9 mouse cellular contexts compared by ENCODE assay signal in genomic region chr1:96801595-96801994, GRCm38 (mm10).
DNase-seq lines count a peak whose midpoint lies in the region; ATAC-seq and TF ChIP-seq lines count a peak whose summit lies in the region.
"Had no signal": no experiment of that assay in that cellular context is flagged by ENCODE, and none has a peak within 500 bp of the region (broad histone marks: within the 10 kb centered on the region; RNA-seq: fewer than 3 reads in every experiment).

No protein-coding gene starts in this region.

- no peak overlapping the region for H3K4me3 ChIP-seq in lung, adult 2 months (replicated peaks; ENCODE audit: extremely low read depth, low read depth, low read length)
- H3K4me3 ChIP-seq: erythroblast, embryonic 14.5 days had no signal

- DNase-seq in cerebellum, postnatal 10 days: peak; percentile 5 to 60
- no peak for DNase-seq in cerebellum, adult 9-11 months
- no peak for DNase-seq in lung, adult 2 months
- DNase-seq in lung, adult 18-20 months: no peak
- peak; percentile 33 for DNase-seq in embryo, embryonic 9.5 days (ENCODE audit: extremely low spot score)
- DNase-seq in retina, postnatal 1 day: peak; percentile 57
- no peak for DNase-seq in urinary bladder, postnatal 36 days (ENCODE audit: low spot score in 2 of 2)

- H3K4me1 ChIP-seq in lung, adult 2 months (ENCODE audit: control insufficient read depth, insufficient read depth, low read length): no peaks in the 10 kb centered on the region

- TF ChIP-seq CTCF in lung, adult 2 months (IDR thresholded peaks at IDR 0.05; ENCODE audit: insufficient read depth, low read length): peak; percentile 7; the same call in 1 of the 2 replicates

- no peak for ATAC-seq in monocyte, adult 5-6 weeks (replicated peaks; ENCODE audit: insufficient number of reproducible peaks, low FRiP score, low TSS enrichment, poor library complexity, severe bottlenecking)

- no peak for TF ChIP-seq POLR2A in lung, adult 2 months (IDR thresholded peaks at IDR 0.05; ENCODE audit: borderline replicate concordance, extremely low read depth, low read depth, low read length)

Comparison
In these comparisons a context has a peak if more than half of its experiments do, and no peak if none do; other contexts are left out.
1. DNase-seq: peak in cerebellum, postnatal 10 days (2 of 2), embryo, embryonic 9.5 days (single experiment) and retina, postnatal 1 day (single experiment); none in cerebellum, adult 9-11 months (single experiment), lung, adult 2 months (single experiment), lung, adult 18-20 months (0 of 2) and urinary bladder, postnatal 36 days (0 of 2).